Mouse (Mus musculus) skeletal muscle tissue, adult 2 months (tissue): ENCODE results near the gene Ttc9c.
A peak's percentile ranks its signal among the peaks of the same experiment; 100 is the strongest.

Experiments
- DNase-seq: peaks from one replicate; pipeline ENCODE4 v3.0.0-alpha.2; 2012; ENCODE audit warnings: low read depth, low spot score

The Ttc9c gene

DNA sequence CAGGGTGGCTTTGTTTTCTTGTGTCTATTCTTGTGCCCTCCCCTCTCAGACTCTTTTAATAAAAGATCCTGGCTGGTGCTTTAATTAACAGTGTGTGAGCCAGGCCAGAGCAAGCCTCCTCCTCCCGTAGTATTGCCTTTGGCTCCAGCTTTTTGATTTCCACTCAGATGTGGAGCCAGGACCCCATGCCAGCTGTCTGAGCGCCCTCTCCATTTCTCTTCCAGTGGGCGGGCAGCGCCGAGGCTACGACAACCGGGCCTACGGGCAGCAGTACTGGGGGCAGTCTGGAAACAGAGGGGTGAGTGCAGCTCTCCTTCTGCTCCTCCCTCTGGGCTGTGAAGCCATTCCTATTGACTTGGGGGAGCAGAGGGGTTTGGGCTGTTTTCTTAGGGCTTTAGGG is 11.5 kb upstream of the Ttc9c start:
- no peak for DNase-seq

DNA sequence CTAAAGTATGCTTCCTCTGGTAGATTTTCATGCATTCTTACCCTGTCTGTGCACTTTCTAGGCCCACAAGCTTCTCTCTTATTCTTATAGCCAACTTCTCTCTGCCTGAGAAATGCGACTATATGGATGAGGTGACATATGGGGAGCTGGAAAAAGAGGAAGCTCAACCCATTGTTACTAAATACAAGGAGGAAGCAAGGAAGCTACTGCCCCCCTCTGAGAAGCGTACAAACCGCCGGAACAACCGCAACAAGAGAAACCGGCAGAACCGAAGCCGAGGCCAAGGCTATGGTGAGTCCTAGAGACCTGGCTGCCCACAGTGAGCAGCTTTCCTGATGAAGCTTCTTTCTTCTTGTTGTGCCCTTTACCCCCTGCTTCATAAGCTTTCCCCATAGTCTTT is 10.5 kb upstream of the Ttc9c start, which contains the start of gene AC129217.1:
Gene AC129217.1, plus strand, starts transcription at position 114 of the 400 bp plus-strand sequence.
- no peak for DNase-seq

DNA sequence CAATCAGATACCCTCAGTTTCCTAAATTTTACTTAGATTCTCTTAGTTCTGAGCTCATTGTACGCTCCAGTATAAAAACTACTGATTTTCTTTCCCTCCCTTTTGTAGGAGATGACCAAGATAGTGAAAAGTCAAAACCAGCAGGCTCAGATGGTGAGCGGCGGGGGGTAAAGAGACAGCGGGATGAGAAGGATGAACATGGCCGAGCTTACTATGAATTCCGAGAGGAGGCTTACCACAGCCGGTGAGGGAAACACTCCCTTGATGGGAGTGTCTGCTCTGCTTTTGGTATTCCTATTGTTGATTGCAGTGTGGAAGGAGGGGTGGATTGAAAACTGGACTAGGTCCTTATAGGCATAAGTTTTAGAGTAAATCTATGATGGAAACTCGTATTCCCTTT is 3.6 kb upstream of the Ttc9c start:
- DNase-seq = no peak

DNA sequence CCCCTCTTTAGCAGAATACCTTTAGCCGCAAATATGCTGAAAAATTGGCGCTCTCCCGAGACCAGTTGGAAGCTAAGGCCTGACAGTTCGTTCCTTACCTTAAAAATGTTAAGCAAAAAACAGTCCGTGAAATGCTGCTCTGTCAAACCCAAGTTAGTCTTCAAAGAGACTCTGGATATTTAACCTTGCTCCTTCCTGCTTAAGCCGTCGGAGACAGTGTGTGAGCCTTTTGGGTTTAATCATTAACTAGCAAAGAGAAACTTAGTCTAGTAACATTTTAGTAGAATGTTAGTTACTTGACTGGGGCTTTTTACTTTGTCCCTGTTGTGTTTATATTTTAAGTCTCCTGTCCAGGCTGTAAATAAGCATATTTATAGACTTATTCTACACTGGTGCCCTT is 2.0 kb upstream of the Ttc9c start:
- no peak for DNase-seq

DNA sequence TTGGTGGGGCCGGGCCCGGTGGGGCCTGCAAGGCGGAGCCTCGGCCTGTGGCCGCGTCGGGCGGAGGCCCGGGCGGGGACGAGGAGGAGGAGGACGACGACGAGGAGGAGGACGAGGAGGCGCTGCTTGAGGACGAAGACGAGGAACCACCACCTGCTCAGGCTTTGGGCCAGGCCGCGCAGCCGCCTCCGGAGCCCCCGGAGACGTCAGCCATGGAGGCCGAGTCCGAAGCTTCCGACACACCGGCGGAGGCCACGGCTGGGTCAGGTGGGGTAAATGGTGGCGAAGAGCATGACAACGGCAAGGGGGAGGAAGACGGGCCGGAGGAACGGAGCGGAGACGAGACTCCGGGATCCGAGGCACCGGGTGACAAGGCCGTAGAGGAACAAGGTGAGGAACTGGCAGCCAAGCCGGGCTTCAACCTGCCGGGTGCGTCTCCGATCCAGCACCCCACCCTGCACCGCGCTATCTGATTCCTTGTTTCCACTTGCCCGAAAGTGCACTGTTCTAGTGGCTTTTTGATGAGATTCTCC is 1.4 kb upstream of the Ttc9c start:
- DNase-seq = no peak

DNA sequence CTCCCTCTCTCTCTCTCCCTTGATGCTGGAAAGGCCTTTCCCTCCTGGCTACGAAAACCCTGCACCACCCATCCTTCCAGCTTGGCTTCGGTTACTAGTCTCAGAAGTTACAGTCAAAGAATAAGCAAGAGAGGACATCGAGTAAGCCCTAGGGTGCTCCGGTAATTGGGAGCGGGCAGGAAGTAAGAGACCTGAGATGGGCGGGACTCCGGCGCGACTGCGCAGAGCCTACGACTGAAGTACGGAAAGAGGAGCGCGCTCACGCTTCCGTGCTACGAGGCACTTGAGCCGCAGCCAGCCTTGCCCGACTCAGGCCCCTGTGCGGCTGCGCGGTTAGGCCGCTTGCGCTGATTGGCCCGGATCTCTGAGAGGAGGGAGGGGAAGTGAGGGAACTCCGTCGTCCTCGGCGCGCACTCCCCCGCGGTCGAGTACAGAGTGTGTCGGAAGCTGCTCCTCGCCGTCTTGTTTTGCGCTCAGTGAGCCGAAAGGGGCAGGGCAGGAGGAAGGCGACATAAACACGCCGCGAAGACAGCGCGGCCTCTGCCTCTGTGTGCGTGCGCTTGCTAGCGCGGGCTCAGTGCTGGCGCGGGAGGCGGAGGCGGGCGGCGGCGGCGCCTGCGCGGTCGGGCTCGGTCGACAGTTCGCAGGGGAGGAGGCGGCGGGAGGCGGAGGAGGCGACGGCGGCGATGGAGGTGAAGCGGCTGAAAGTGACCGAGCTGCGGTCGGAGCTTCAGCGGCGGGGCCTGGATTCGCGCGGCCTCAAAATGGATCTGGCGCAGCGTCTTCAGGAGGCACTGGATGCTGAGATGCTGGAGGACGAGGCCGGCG is 677 bp upstream of the Ttc9c start, which contains the start of gene Hnrnpul2:
Gene Hnrnpul2, plus strand, starts transcription at position 415 of the 828 bp plus-strand sequence.
- DNase-seq = peak; percentile 99

DNA sequence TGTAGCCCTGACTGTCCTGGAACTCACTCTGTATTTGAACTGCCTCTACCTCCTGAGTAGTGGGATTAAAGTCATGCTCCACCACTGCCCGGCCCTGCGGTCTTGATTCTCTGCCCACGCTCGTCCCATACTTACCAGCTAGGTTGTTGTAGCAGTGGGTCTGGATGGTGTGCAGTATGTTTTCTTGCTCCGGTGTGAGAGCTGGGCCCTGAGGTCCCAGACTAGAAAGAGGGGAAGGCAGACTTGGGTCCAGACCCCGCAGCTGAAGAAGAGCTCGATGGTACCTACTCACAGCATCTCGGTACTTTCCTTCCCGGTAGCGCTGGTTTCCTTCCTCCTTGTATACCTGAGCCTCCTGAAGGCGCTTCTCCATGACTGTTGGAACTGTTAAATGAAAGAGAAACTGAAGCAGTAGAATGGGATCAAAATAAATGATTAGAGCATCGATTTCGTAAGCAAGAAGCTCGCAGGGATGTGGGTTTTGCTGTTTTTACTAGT is 783 bp downstream of the Ttc9c start:
- no peak for DNase-seq

DNA sequence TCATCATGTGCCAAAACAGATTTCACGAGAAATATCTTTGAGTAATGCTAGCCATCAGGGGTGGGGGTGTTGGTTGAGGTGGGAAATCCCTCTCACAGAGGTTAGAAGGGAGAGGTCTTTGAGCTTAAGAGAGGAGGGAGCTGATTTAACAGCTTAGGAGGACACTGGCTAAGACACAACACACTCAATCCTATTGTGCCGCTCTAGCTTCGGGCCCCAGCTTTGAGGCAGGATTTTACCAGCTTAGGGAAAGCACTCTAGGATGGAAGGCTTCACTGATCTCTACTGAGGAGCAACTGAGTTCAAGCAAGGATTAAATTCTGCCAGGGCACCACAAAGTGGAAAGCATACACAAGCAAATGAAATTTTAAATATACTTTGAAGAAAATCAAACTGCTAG is 2.1 kb downstream of the Ttc9c start:
- DNase-seq = no peak

DNA sequence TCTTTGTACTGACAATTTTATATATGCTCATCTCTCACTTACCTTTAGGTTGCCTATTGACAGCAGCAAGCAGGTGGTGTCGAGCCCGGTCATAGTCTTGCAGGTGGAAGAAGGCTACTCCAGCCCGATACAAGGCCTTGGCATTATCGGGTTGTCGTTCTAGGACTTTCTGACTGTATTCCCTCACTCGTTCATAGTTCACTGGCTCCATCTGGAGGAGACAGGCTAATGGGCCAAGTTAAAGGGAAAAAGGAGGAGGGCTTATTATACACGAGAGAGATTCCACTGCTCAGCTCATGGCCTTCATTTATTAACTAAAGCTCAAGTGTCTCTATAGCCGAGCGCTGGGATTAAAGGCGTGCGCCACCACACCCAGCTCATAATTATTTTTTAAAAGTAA is 3.3 kb downstream of the Ttc9c start:
- DNase-seq = no peak

DNA sequence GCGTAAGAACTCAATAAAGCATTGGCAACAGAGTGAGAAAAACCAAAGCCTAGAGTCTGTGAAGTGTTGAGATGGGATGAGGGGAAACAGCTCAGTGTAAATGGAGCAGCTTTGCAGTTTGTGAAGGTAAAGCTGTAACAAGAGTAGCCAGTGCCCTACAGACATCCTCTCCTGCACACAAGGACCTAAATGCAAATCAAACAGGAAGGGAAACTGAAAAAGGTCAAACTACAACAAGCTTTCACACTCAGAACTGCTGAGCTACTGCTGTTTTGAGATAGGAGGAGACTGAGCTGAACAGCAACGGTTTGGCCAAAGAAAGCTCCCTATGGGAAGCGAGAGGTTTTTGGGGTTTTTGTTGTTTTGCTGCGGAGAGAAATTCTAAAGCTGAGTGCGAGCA is 12.3 kb downstream of the Ttc9c start:
- DNase-seq = no peak

DNA sequence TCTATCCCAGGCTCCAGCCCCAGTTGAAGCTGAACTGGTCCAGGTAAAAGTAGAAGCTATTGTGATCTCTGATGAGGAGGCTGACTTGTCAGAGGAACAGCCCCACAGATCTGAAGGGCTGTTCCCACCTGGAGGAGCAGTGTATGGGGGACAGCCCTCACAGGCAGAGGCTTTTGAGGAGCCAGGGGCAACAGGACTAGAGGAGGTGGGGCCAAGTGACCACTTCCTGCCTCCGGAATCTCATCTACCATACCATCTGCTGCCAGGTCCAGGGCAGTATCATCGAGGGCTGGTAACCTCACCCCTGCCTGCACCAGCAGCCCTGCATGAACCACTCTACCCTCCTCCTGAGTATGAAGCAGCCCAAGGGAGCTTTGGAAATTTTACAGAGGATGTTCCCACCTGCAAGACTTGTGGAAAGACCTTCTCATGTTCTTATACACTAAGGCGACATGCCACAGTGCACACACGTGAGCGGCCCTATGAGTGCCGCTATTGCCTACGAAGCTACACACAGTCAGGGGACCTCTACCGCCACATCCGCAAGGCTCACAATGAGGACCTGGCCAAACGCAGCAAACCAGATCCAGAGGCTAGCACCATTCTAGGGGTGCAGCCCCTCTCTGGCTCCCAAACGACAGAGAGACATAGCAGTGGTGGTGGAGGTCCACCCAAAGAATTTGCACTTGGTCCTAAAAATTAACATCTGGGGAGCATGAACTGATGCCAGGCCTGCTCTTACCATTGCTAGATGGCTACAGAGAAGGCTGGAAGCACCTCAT is 15.1 kb downstream of the Ttc9c start:
- no peak for DNase-seq

DNA sequence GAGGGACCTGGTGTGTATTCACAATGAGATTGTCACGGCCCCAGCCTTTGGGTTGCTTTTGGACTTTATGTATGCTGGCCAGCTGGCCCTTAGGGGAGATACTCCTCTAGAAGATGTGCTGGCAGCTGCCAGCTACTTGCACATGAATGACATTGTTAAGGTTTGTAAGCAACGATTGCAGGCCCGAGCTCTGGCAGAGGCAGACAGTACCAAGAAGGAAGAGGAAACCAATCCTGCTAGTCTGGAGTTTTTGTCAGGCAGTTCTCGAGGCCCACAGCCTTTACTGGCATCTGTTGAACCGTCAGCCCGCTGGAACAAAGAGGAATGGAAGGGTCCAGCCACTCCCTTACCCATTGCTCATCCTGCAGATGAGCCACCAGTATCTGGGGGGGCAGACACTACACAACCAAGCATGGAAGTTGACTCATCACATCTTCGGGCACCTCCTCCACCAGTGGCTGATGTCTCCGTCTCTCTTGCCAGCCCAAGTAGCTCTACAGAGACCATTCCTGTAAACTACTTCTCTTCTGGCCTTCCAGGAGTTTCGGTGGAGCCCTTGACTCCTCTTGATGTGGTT is 15.8 kb downstream of the Ttc9c start:
- no peak for DNase-seq

DNA sequence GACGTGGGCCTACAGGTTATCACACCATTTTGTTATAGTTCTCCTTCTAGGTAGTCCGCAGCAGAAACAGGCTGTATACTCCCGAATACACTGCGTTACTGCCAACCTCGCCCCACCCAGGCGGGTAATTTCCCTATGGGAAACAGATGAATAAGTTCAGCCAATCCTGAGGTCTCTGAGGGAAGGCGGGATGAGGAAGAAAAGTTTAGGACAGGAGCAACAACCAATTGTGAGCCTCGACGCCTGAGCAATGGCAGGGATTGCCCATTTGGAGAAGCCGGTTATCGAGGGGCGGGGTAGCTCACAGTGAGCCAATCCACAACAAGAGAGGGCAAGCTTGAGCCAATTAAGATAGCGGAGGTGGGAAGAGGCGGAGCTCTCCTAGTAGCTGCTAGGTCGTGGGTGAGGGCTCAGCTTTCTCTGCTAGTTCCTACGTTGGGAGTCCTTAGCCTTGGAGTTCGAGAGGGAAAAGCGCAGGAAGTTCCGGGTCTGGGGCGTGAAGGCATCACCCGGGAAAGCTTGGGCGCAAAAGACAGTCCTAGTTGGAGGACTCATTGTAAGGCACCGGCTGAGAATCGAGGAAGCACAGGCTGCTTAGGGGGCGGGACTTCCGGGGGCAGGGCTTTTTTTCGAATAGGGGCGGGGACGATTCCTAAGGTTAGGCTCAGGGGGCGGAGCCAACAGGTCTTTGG is 16.9 kb downstream of the Ttc9c start, which contains the start of gene Zbtb3:
Gene Zbtb3, plus strand, starts transcription at position 426 of the 692 bp plus-strand sequence.
- peak; percentile 97 for DNase-seq

DNA sequence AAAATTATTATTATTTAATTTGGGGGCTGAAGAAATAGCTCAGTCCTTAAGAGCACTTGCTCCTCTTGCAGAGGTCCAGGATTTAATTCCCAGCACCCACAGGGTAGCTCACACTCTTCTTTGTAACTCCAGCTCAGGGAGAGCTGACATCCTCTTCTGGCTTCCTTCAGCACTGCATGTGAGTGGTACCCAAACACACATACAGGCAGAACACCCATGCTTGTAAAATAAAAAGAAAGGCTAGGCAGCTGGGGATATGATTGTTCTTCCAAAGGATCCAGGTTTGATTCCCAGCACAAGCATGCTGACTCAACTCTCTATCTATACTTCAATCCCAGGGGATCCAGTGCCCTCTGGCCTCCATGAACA is 20.2 kb downstream of the Ttc9c start:
- no peak for DNase-seq

DNA sequence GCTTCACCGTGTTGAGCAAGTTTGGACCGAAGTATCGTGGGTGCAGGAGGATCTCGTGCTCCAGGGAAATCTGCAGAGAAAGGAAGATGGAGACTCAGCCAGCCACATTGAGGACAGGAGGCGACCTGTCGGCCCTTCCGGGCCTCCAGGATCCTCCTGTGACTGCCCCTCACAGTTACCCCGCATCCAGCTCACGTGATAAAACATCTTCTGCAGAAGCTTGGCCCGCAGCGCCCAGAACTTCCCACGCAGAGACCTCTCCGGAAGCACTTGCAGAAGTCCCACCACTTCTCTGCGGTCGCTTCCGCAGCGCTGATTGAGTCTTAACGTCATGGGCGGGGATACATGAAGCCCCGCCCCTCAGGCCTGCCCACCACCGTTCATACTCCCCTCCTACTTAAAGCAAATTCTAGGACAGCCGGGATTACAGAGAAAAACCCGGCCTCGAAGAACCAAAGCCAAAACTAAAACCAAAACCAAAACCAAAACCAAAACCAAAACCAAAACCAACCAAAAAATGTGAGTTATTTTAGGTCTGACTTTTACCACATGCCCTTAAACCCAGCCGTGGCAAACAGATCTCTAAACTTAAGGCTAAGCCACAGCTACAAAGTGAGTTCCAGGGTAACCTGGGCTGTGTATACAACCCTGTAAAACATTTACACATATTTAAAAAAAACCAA is 20.7 kb downstream of the Ttc9c start, which contains the start of gene Polr2g:
Gene Polr2g, minus strand, starts transcription at position 314 of the 683 bp plus-strand sequence.
- DNase-seq = peak; percentile 95

DNA sequence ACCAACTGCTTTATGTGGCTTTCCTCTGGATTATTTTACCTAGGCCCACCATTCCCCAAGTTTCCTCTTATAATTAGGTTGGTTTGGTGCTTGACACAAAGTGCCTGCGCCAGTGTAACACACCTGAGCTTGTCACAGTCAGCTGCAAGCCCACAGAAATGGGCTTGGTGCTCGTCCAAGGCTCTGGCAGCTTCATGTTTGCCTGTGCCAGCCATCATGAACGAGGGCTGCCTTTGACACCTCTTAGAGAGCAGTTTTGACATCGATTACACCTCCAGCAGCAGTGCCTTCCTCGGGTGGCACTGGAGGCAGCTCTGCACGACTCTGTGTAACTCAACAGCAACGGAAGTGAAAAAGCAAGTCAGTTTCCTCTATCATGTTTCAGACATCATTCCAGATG is 29.0 kb downstream of the Ttc9c start:
- DNase-seq = no peak

DNA sequence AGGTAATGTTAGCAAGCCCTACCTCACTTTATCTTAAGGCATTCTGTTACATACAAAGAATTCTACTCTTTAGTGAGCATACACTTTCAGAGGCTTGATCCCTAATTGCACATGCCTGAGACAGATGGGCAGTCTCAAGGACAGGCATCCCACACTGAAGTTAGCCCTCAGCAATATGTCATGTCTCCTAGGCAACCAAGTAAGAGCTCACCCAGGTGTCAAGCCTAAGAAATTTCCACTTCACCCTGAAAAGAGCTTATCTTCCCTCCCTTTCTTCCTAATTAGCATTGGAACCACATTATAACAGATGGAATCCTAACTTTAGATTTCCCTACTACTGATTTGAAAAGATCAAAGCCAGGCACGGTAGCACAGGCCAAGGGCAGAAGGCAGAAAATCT is 30.0 kb downstream of the Ttc9c start:
- DNase-seq = no peak

DNA sequence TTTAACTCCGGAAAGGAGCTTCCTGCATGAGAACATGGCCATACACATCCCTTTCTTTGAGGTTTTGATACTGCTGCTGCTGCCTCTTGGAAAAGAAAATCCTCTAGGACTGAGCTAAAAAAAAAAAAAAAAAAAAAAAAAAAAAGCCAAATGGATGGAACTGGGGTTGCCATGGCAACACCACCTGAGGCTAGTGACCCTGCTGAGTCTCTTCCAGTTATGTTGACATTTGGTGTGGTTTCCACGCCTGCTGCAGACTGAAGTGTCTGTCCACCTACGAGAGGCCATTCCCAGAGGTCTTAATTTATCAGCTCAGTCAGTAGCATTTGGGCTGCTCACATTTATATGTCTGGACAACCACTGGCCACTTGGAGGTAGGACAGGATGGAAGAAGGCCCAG is 30.6 kb downstream of the Ttc9c start:
- DNase-seq = no peak

DNA sequence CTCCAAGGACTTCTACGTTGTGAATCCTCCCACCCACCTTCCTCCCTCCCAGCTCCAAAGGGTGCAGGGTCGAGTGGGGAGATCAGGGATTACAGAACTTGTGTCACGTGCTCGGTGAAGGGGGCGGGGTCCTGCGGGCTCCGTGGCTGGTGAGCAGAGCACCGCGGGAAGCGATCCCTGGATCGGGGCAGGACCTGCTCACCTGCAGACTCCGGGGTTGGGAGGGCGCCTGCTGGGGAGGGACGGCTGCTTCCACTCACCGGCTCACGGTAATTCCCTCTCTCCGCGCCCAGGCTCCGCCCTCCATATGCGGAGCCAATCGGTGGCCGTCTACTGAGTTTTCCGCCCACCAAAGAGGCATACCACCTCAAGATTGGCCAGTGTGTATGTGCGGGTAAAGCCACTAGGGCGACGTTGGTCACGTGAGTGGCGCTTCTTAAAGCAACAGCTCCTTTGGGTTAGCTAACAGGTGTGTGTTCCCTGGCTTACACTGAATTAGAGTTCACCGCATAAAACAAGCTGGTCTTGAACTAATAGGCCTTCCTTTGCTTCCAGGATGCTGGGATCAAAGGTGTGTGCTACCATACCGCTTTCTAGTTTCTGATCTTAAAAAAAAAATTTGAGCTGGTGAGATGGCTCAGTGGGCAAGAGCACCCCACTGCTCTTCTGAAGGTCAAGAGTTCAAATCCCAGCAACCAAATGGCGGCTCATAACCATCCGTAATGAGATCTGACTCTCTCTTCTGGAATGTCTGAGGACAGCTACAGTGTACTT is 32.9 kb downstream of the Ttc9c start, which contains the start of gene Taf6l:
Gene Taf6l, minus strand, starts transcription at position 410 of the 774 bp plus-strand sequence.
- DNase-seq = peak; percentile 95

DNA sequence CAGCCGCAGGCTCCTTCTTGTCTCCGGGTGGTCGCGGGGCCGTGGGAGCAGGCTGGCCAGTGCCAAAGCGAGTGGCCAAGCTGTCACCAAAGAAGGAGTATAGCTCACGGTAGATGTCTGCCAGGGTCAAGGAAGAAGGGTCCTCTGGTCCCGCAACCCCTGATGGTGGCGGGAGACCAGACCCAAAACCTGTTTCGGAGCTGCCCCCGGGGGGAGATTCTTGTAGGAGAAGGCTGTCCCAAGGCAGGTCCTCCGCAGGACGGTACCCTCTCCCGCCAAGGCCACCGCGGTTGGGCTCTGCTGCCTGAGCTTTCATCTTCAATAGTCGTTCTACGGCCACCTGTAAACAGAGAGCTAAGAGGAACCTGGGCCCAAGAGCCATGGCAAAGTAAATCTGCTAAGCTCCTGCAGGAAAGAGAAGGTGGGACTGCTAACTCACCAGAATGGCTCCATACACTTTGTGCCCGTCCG is 44.1 kb downstream of the Ttc9c start:
- no peak for DNase-seq
